Mouse (Mus musculus) thymus, adult 2 months (tissue): Measurements from ENCODE around the gene Spag9. TPM values are rescaled to one million over a fixed set of nuclear protein-coding genes. Genes with fewer than 3 reads are reported as not detected.
A peak's percentile ranks its signal among the peaks of the same experiment; 100 is the strongest.
"Not testable (repeated sequence)": the region's sequence is repeated elsewhere in the genome, so short reads cannot be mapped to it uniquely, and the experiment has no call there.

Source experiments
- DNase-seq: peaks from one replicate; pipeline ENCODE4 v3.0.0; 2021
- H3K27ac ChIP-seq: fragments of 200-500 bp; 2 replicates; pipeline ENCODE4 v1.5.1; 2012; ENCODE audit warnings: low read length, control low read depth; ENCODE audit not compliant: control insufficient read depth, insufficient read depth
- H3K27me3 ChIP-seq: fragments of 200-500 bp; 2 replicates; pipeline ENCODE4 v1.6.1; 2012; ENCODE audit warnings: mild to moderate bottlenecking, low read length, moderate library complexity, mixed read lengths; ENCODE audit not compliant: control insufficient read depth, insufficient read depth
- H3K36me3 ChIP-seq: fragments of 200-500 bp; 2 replicates; pipeline ENCODE4 v1.6.1; 2012; ENCODE audit warnings: mild to moderate bottlenecking, low read length, moderate library complexity; ENCODE audit not compliant: control insufficient read depth, insufficient read depth
- H3K4me1 ChIP-seq: fragments of 200-500 bp; replicated peaks from 2 replicates; pipeline ENCODE4 v1.6.1; 2012; ENCODE audit warnings: low read length; ENCODE audit not compliant: control insufficient read depth, insufficient read depth
- H3K4me3 ChIP-seq: fragments of 200-500 bp; 2 replicates; pipeline ENCODE4 v1.5.1; 2012; ENCODE audit warnings: mild to moderate bottlenecking, low read length, control low read depth, moderate library complexity; ENCODE audit not compliant: control insufficient read depth, insufficient read depth
- CTCF ChIP-seq: fragments of 200-500 bp; IDR thresholded peaks from 2 replicates; pipeline ENCODE4 v1.5.1; 2012; ENCODE audit warnings: mild to moderate bottlenecking, control low read depth, low read length, moderate library complexity, borderline replicate concordance; ENCODE audit not compliant: control insufficient read depth, poor library complexity, insufficient read depth; ENCODE audit errors: extremely low read depth
- POLR2A ChIP-seq: fragments of 200-500 bp; IDR thresholded peaks from 2 replicates; pipeline ENCODE4 v1.6.1; 2012; ENCODE audit warnings: mild to moderate bottlenecking, low read length, control low read depth, moderate library complexity; ENCODE audit not compliant: control insufficient read depth, poor library complexity, insufficient read depth; ENCODE audit errors: extremely low read depth
- WGBS: fragments of 180-500 bp; shearing (Covaris S2); methylation state at CpG from one replicate; pipeline ENCODE4 v1.1.7; 2018; 5-methylcytosine and 5-hydroxymethylcytosine counted together
- polyA plus RNA-seq: library from polyadenylated mRNA; depleted of rRNA; stranded (reverse); fragments of >200 nt; gene quantifications from 2 replicates; pipeline ENCODE4 v1.2.3, GENCODE M21; 2012

Gene Spag9
- polyA plus RNA-seq, 1 experiment: 22.0 TPM

DNA sequence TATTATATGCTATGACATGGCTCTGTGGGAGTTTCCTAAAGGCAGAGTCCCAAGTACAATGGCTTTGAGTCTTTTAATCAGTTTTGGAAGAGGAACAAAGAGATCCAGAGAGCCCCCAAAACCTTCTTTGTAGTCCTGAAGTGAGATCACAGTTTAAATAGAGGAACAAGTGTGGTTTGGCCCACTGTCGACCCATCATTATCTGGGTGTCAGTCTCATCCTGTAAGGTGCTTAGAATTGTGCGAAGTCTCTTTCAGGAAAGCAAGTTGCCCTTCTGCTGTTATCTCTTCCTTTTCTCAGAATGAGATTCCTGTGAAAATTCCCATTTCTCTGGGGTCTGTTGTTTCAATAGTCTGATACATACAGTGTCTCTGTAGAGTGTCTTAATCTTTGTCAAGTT is 74.6 kb downstream of the Spag9 start:
- no peaks in the 10 kb centered on the region for H3K4me1 ChIP-seq
- H3K27me3 ChIP-seq: no peaks in the 10 kb centered on the region
- TF ChIP-seq POLR2A (no peak), CTCF (no peak)
- peaks cover 7% of the 10 kb centered on the region for H3K36me3 ChIP-seq
- H3K4me3 ChIP-seq: no peak overlapping the region
- no peak for DNase-seq
- 11% methylated on average over 2 of the region's 2 CpGs for WGBS
- no peak overlapping the region for H3K27ac ChIP-seq

- Histone ChIP-seq H3K27me3 (no peaks in the 10 kb centered on the region), H3K4me3 (no peak overlapping the region), H3K4me1 (no peaks in the 10 kb centered on the region), H3K36me3 (peaks cover 7% of the 10 kb centered on the region), H3K27ac (no peak overlapping the region)
- no peak for DNase-seq
- TF ChIP-seq POLR2A: no peak
- no peak for TF ChIP-seq CTCF
- 94% methylated on average over 4 of the region's 4 CpGs for WGBS
Observed at GRCm38 (mm10) chr11:94073283-94073682, 77.4 kb downstream of the Spag9 start.

GRCm38 (mm10) chr11:94086966-94087365 is 91.1 kb downstream of the Spag9 start:
- H3K27ac ChIP-seq, H3K4me3 ChIP-seq, H3K4me1 ChIP-seq, H3K27me3 ChIP-seq: not testable (repeated sequence)
- DNase-seq: peak; percentile 29
- 93% methylated on average over 2 of the region's 2 CpGs for WGBS
- H3K36me3 ChIP-seq: peaks cover 62% of the 10 kb centered on the region

DNA sequence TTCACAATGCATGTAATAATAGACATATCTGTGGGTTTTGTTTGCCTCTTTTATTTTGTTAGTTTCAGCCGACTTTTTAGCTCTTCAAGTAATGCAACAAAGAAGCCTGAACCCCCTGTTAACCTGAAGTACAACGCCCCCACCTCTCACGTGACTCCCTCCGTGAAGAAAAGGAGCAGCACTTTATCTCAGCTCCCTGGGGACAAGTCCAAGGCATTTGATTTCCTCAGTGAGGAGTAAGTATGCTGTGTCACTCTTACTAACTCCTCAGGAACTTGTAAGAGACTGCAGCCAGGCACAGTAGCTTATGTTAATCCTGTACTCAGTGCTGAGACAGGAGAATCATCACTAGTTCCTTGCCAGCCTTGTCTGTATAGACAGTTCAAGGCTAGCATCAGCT is 94.6 kb downstream of the Spag9 start:
- H3K27ac ChIP-seq: no peak overlapping the region
- H3K27me3 ChIP-seq: no peaks in the 10 kb centered on the region
- no peak for DNase-seq
- H3K36me3 ChIP-seq: peaks cover 56% of the 10 kb centered on the region
- H3K4me3 ChIP-seq: no peak overlapping the region
- H3K4me1 ChIP-seq: no peaks in the 10 kb centered on the region
- TF ChIP-seq CTCF (no peak), POLR2A (no peak)
- WGBS: 96% methylated on average over 4 of the region's 4 CpGs

GRCm38 (mm10) chr11:94097489-94097888 is 101.6 kb downstream of the Spag9 start:
- no peak for DNase-seq
- 94% methylated on average over 3 of the region's 3 CpGs for WGBS
- Histone ChIP-seq H3K4me3 (no peak overlapping the region), H3K27ac (no peak overlapping the region), H3K36me3 (peaks cover 71% of the 10 kb centered on the region), H3K27me3 (no peaks in the 10 kb centered on the region), H3K4me1 (no peaks in the 10 kb centered on the region)
- TF ChIP-seq POLR2A (no peak), CTCF (no peak)

GRCm38 (mm10) chr11:94098840-94099239 is 102.9 kb downstream of the Spag9 start:
- WGBS: 98% methylated on average over 5 of the region's 5 CpGs
- Histone ChIP-seq H3K27ac (no peak overlapping the region), H3K4me3 (no peak overlapping the region), H3K36me3 (peaks cover 63% of the 10 kb centered on the region), H3K27me3 (no peaks in the 10 kb centered on the region), H3K4me1 (no peaks in the 10 kb centered on the region)
- no peak for DNase-seq
- TF ChIP-seq POLR2A: no peak
- no peak for TF ChIP-seq CTCF

DNA sequence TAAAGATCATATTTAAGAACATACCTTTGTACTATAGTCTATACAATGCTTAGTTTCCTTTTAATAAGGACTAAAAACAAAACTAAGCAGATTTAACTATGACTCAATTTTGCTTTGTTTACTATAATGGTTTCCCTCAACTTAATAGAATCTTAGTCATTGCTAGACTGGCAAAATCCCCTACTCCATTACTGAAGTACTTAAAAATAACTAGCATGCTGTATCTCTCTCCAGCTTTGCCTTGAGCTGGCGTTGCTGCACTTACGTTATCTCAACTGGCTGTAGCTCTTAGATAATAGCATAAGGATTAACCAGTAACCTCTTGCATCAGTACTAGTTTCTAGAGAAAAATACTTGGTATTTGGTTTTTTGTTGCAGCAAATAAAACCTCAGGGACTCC is 117.9 kb downstream of the Spag9 start:
- Histone ChIP-seq H3K27me3 (no peaks in the 10 kb centered on the region), H3K27ac (no peak overlapping the region), H3K36me3 (peaks cover 23% of the 10 kb centered on the region; the same call in 1 of the 2 replicates), H3K4me1 (no peaks in the 10 kb centered on the region), H3K4me3 (no peak overlapping the region)
- 100% methylated on average over 2 of the region's 2 CpGs for WGBS
- TF ChIP-seq CTCF: no peak
- TF ChIP-seq POLR2A: no peak
- DNase-seq: no peak
